Mouse (Mus musculus) MEL (cell line): ENCODE measurements around the gene Blzf1. TPM values are rescaled to one million over a fixed set of nuclear protein-coding genes. Genes with fewer than 3 reads are reported as not detected.

Experiments
- DNase-seq: peaks from one replicate; pipeline ENCODE4 v3.0.0; 2011; ENCODE audit warnings: low read depth, low spot score
- H3K27ac ChIP-seq: 2 replicates; pipeline ENCODE4 v1.5.1; 2012; ENCODE audit warnings: low read depth, mild to moderate bottlenecking, control low read depth, low read length, moderate library complexity; ENCODE audit not compliant: control insufficient read depth
- H3K27me3 ChIP-seq, 2 experiments: fragments of 150-350 bp in 1 of 2; sonication (generic) in 1 of 2; 2 replicates each; pipeline ENCODE4 v1.6.1; 2012; ENCODE audit warnings: low read length in 2 of 2, mild to moderate bottlenecking in 2 of 2, improper control_type of control experiment in 1 of 2, moderate library complexity in 1 of 2; ENCODE audit not compliant: insufficient read depth in 2 of 2, control insufficient read depth in 1 of 2
- H3K36me3 ChIP-seq, 2 experiments: 2 replicates each; pipeline ENCODE4 v1.6.1; 2012 to 2014; ENCODE audit warnings: low read length in 2 of 2, improper control_type of control experiment in 1 of 2, inconsistent platforms in 1 of 2, mild to moderate bottlenecking in 1 of 2; ENCODE audit not compliant: insufficient read depth in 2 of 2, control insufficient read depth in 1 of 2
- H3K4me1 ChIP-seq, 2 experiments: fragments of 150-350 bp in 1 of 2; sonication (generic) in 1 of 2; 2 replicates each; pipeline ENCODE4 v1.6.1; 2012; ENCODE audit warnings: low read length in 2 of 2, improper control_type of control experiment in 1 of 2, mild to moderate bottlenecking in 1 of 2; ENCODE audit not compliant: insufficient read depth in 2 of 2, control insufficient read depth in 1 of 2
- H3K4me3 ChIP-seq, 2 experiments: fragments of 150-350 bp in 1 of 2; sonication (generic) in 1 of 2; 2 replicates each; pipeline ENCODE4 v1.5.1; 2012; ENCODE audit warnings: low read depth in 2 of 2, low read length in 2 of 2, mild to moderate bottlenecking in 2 of 2, moderate library complexity in 2 of 2, control low read depth in 1 of 2, improper control_type of control experiment in 1 of 2; ENCODE audit not compliant: control insufficient read depth in 1 of 2, insufficient read depth in 1 of 2
- H3K79me2 ChIP-seq: 2 replicates; pipeline ENCODE4 v1.6.1; 2012; ENCODE audit warnings: mild to moderate bottlenecking, low read length, moderate library complexity; ENCODE audit not compliant: control insufficient read depth, poor library complexity, insufficient read depth
- H3K9ac ChIP-seq: 2 replicates; pipeline ENCODE4 v1.6.1; 2012; ENCODE audit warnings: low read depth, mild to moderate bottlenecking, control low read depth, low read length, moderate library complexity; ENCODE audit not compliant: control insufficient read depth, poor library complexity, severe bottlenecking
- H3K9me3 ChIP-seq: fragments of 150-350 bp; sonication (generic); replicated peaks from 2 replicates; pipeline ENCODE4 v1.6.1; 2012; ENCODE audit warnings: mild to moderate bottlenecking, low read length, improper control_type of control experiment, moderate library complexity; ENCODE audit not compliant: insufficient read depth
- CHD1 ChIP-seq: IDR thresholded peaks from 2 replicates; pipeline ENCODE4 v1.6.1; 2012; ENCODE audit warnings: low read depth, mild to moderate bottlenecking, inconsistent platforms, low read length, improper control_type of control experiment
- CHD2 ChIP-seq: IDR thresholded peaks from 2 replicates; pipeline ENCODE4 v1.6.1; 2011; ENCODE audit warnings: low read length, improper control_type of control experiment
- ELF1 ChIP-seq: IDR thresholded peaks from 2 replicates; pipeline ENCODE4 v1.6.1; 2014; ENCODE audit warnings: low read depth, mild to moderate bottlenecking, inconsistent platforms, low read length, improper control_type of control experiment, moderate library complexity
- EP300 ChIP-seq, 2 experiments: IDR thresholded peaks; 2 replicates each; pipeline ENCODE4 v1.6.1; 2011; ENCODE audit warnings: improper control_type of control experiment in 2 of 2, low read length in 2 of 2, low read depth in 1 of 2, mild to moderate bottlenecking in 1 of 2
- GATA1 ChIP-seq: IDR thresholded peaks from 2 replicates; pipeline ENCODE4 v1.6.1; 2011; ENCODE audit warnings: low read depth, low read length, improper control_type of control experiment
- MAFK ChIP-seq: IDR thresholded peaks from 2 replicates; pipeline ENCODE4 v1.6.1; 2011; ENCODE audit warnings: low read depth, mild to moderate bottlenecking, low read length, improper control_type of control experiment, borderline replicate concordance
- MAX ChIP-seq: IDR thresholded peaks from 2 replicates; pipeline ENCODE4 v1.6.1; 2011; ENCODE audit warnings: low read length, improper control_type of control experiment
- MAZ ChIP-seq: IDR thresholded peaks from 2 replicates; pipeline ENCODE4 v1.6.1; 2012; ENCODE audit warnings: low read depth, mild to moderate bottlenecking, inconsistent platforms, low read length, improper control_type of control experiment
- MEF2A ChIP-seq: IDR thresholded peaks from 2 replicates; pipeline ENCODE4 v1.6.1; 2014; ENCODE audit warnings: low read depth, mild to moderate bottlenecking, inconsistent platforms, low read length, improper control_type of control experiment; ENCODE audit not compliant: poor library complexity, insufficient replicate concordance, severe bottlenecking; ENCODE audit errors: extremely low read depth
- MXI1 ChIP-seq: IDR thresholded peaks from 2 replicates; pipeline ENCODE4 v1.6.1; 2011; ENCODE audit warnings: mild to moderate bottlenecking, low read depth, low read length, improper control_type of control experiment
- MYB ChIP-seq: IDR thresholded peaks from 2 replicates; pipeline ENCODE4 v1.6.1; 2011; ENCODE audit warnings: mild to moderate bottlenecking, low read depth, low read length, improper control_type of control experiment
- NELFE ChIP-seq: IDR thresholded peaks from 2 replicates; pipeline ENCODE4 v1.6.1; 2011; ENCODE audit warnings: low read depth, low read length, improper control_type of control experiment
- POLR2AphosphoS5 ChIP-seq: IDR thresholded peaks from 2 replicates; pipeline ENCODE4 v1.6.1; 2012; ENCODE audit warnings: low read depth, borderline replicate concordance, mild to moderate bottlenecking, inconsistent platforms, low read length, moderate library complexity, mixed read lengths
- RCOR1 ChIP-seq: IDR thresholded peaks from 2 replicates; pipeline ENCODE4 v1.6.1; 2012; ENCODE audit warnings: low read depth, mild to moderate bottlenecking, inconsistent platforms, low read length, improper control_type of control experiment
- TAL1 ChIP-seq: IDR thresholded peaks from 2 replicates; pipeline ENCODE4 v1.6.1; 2012; ENCODE audit warnings: mild to moderate bottlenecking, inconsistent platforms, low read length, moderate library complexity, mixed read lengths
- TCF12 ChIP-seq: IDR thresholded peaks from 2 replicates; pipeline ENCODE4 v1.6.1; 2014; ENCODE audit warnings: low read depth, mild to moderate bottlenecking, inconsistent platforms, low read length, improper control_type of control experiment, moderate library complexity
- USF1 ChIP-seq: IDR thresholded peaks from 2 replicates; pipeline ENCODE4 v1.6.1; 2014; ENCODE audit warnings: low read depth, mild to moderate bottlenecking, inconsistent platforms, low read length, improper control_type of control experiment, moderate library complexity
- USF2 ChIP-seq, 2 experiments: IDR thresholded peaks; 2 replicates each; pipeline ENCODE4 v1.6.1; 2011 to 2012; ENCODE audit warnings: improper control_type of control experiment in 2 of 2, low read length in 2 of 2, borderline replicate concordance in 1 of 2, inconsistent platforms in 1 of 2, low read depth in 1 of 2, mild to moderate bottlenecking in 1 of 2; ENCODE audit not compliant: insufficient read depth in 1 of 2
- ZMIZ1 ChIP-seq: IDR thresholded peaks from 2 replicates; pipeline ENCODE4 v1.6.1; 2012; ENCODE audit warnings: low read depth, mild to moderate bottlenecking, inconsistent platforms, low read length, improper control_type of control experiment, moderate library complexity
- polyA plus RNA-seq, 2 experiments: library from polyadenylated mRNA; stranded (reverse) in 1 of 2; unstranded in 1 of 2; fragments of >175 nt in 1 of 2; fragments of >200 nt in 1 of 2; gene quantifications; 2 replicates each; pipeline versions ENCODE4 v1.2.1 to v1.2.4; 2012; ENCODE audit warnings: low replicate concordance in 2 of 2, low read depth in 1 of 2; ENCODE audit not compliant: insufficient read length in 2 of 2, insufficient read depth in 1 of 2, missing spikeins in 1 of 2
- total RNA-seq: library from RNA; depleted of rRNA; stranded (reverse); fragments of 300-350 nt; gene quantifications from 2 replicates; pipeline ENCODE4 v1.2.3, GENCODE M21; 2012

Gene Blzf1
- total and polyA plus RNA-seq, 3 experiments, result 17.1 to 18.2 TPM; not detected in 1

DNA sequence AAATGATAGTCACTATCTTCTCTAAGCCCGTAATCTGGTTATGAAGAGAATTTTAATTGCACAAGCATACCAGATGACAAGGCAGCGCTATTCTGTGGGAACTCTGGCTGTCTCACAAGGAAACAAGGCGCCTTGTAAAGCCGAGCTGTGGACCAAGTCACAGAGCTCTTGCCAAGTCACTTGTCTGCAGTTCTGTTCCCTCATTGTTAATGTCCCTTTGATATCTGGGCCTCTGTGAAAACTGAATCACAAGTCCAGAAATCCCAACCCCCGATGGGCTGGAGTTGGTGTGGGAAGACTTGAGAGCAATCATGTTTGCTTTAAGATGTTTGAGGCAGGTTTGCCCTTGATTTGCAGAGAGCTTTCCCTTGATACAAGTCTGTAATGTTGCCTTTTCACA lies 13.4 kb upstream of the Blzf1 start:
- Histone ChIP-seq H3K36me3 (peaks cover 0 to 5% of the 10 kb centered on the region in 2 experiments; a peak in 2 of 4 replicates), H3K9me3 (no peaks in the 10 kb centered on the region), H3K4me3 (no peak overlapping the region), H3K79me2 (no peaks in the 10 kb centered on the region), H3K9ac (no peak overlapping the region), H3K4me1 (peaks cover 0 to 6% of the 10 kb centered on the region in 2 experiments; a peak in 3 of 4 replicates), H3K27ac (no peak overlapping the region), H3K27me3 (no peaks in the 10 kb centered on the region)
- no peak for DNase-seq
- no peak for TF ChIP-seq NELFE
- no peak for TF ChIP-seq MAFK
- TF ChIP-seq USF1, result no peak
- no peak for TF ChIP-seq MAZ
- no peak for TF ChIP-seq TAL1

DNA sequence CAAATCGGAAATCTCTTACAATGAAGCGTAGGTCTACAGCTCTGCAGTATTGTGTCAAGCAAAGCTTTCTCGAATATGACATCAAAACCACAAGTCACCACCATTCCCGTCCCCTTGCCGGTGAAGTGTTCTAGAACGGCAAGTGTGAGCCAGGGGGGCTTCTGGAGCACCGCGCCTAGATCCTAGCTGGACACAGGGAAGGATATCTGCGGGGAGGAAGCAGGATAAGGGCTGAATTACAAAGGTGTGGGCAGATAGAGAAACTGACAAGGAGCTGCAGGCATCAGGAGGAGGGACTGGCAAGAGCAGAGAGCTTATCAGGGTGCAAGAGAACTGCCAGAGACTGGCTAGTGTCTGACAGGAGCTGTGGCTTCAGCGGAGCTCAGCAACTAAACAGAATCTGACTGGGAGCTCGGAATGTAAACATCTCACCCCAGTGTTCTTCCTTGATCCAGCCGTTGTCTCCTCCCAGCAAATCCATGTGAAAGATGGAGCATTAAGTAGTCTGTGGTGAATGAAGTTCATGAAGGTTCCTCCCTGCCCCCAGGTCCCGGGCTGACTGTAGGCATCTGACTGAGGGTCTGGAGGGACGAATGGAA lies 12.4 kb upstream of the Blzf1 start:
- DNase-seq, result peak; percentile 43
- 0 out of 2 replicates have a peak overlapping the region, but pooled peaks have one; percentile 2 for H3K9ac ChIP-seq
- TF ChIP-seq ELF1, result no peak
- TF ChIP-seq TCF12, result 0 out of 2 replicates have a peak, but pooled peaks have one; percentile 8
- TF ChIP-seq MAX, result no peak
- peak; percentile 10 to 57; a peak in 2 of 4 replicates for TF ChIP-seq EP300 (IDR thresholded peaks at IDR 0.05; ENCODE audit: low read depth in 1 of 2, low read length in 2 of 2)
- peaks cover 0 to 7% of the 10 kb centered on the region in 2 experiments; a peak in 2 of 4 replicates for H3K36me3 ChIP-seq
- no peaks in the 10 kb centered on the region for H3K79me2 ChIP-seq
- no peak overlapping the region for H3K27ac ChIP-seq
- H3K4me3 ChIP-seq, result no peak overlapping the region
- H3K4me1 ChIP-seq, result peaks cover 0 to 10% of the 10 kb centered on the region in 2 experiments
- no peaks in the 10 kb centered on the region for H3K9me3 ChIP-seq
- H3K27me3 ChIP-seq, result no peaks in the 10 kb centered on the region

DNA sequence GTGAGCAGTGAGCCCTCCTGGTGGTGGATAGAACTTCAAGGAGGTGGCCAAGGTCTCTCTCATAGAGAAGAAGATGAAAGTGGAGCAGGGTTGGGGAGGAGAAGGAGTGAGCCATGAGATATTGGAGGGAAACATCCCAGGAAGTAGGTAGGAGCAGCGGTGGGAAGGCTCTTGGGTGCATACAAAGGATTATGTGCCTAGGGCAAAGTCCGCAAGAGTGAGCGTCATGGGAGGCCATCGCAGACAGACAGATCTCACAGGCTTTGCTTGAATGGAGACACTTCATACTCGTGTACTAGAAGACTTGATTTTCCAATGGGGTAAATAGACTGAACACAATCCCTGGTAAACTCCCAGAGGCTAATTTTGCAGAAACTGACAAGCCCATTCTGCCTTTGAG lies 11.2 kb upstream of the Blzf1 start:
- H3K4me1 ChIP-seq, result peaks cover 4 to 10% of the 10 kb centered on the region in 2 experiments
- no peak overlapping the region for H3K9ac ChIP-seq
- H3K27ac ChIP-seq, result no peak overlapping the region
- H3K36me3 ChIP-seq, result peaks cover 0 to 7% of the 10 kb centered on the region in 2 experiments; a peak in 2 of 4 replicates
- TF ChIP-seq EP300 (IDR thresholded peaks at IDR 0.05; ENCODE audit: low read depth in 1 of 2, low read length in 2 of 2) (no peak), CHD1 (no peak), RCOR1 (no peak), MAX (no peak), GATA1 (no peak), MYB (no peak), USF2 (IDR thresholded peaks at IDR 0.05; ENCODE audit: borderline replicate concordance in 1 of 2, insufficient read depth in 1 of 2, low read depth in 1 of 2, low read length in 2 of 2) (no peak), ZMIZ1 (no peak), POLR2AphosphoS5 (no peak), TAL1 (no peak), MXI1 (no peak), CHD2 (no peak), NELFE (no peak), MEF2A (no peak)
- no peaks in the 10 kb centered on the region for H3K27me3 ChIP-seq
- no peak for DNase-seq
- H3K79me2 ChIP-seq, result no peaks in the 10 kb centered on the region
- H3K9me3 ChIP-seq, result no peaks in the 10 kb centered on the region
- no peak overlapping the region for H3K4me3 ChIP-seq
